Mouse (Mus musculus) NIH3T3 (cell line): ENCODE results near the gene Pofut2.

Experiments
- DNase-seq: peaks from one replicate; pipeline ENCODE4 v3.0.0-alpha.2; 2012; ENCODE audit warnings: low read depth

Pofut2 gene

DNA sequence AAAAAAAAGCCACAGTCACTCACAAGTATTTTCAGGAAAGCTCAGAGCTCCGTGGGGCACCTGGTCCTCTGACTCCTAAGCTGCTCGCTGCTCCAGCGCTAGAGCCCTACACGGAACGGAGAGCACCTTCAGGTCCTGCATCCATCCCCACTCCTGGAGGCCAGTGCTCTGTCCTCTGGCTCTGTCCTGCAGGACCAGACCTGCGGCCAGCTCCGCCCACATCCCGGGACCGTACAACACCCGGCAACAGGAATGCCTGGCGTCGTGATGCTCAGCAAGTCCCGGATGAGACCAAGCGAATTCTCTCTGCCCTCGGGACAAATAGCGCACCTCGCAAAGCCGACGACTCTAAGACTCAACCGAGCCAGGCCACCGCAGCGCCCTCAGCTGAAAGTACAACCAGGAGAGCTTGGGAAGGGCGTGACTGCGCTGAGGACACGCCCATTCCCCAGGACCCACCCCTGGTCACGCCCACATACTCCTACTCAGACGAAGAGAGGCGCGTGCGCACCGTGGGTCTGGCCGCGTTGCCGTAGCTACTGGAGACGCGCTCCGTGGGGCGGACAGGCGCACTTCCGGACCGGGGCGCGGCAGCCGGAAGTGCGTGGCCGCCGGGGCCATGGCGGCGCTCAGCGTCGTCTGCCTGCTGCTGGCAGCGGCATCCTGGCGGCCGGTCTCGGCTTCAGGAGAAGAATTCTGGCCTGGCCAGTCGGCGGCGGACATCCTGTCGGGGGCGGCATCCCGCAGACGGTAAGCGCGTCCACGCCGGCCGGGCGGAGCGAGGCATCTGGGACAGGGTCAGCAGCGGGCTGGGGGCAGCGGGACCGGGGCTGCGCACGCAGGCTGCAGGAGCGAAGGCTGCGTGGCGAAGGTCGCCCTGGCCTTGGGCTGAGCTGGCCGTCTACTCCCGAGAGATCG lies at the start of gene Pofut2:
TSS of gene Pofut2 (plus strand) at position 515 of the 918 bp plus-strand sequence.
- DNase-seq = peak; percentile 100

DNA sequence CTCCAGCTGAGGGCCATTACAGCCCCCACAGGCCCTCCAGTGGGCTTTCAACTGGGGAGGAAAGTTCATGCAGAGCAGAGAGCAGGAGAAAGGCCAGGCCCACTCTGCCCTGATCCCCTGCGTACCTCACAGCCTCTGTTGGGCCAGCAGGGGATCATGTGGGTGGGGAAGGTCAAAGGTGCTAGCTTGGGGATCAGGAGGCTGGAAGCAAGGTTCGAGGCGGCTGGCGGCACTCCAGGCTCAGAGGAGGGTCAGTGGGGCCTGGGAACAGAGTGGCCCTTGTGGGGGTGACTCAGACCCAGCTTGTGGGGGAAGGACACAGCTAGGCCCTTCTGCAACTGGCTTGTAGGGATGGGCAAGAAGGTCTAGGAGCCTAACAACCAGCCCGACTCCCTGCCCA lies 49.8 kb upstream of the Pofut2 start:
- DNase-seq = peak; percentile 35

DNA sequence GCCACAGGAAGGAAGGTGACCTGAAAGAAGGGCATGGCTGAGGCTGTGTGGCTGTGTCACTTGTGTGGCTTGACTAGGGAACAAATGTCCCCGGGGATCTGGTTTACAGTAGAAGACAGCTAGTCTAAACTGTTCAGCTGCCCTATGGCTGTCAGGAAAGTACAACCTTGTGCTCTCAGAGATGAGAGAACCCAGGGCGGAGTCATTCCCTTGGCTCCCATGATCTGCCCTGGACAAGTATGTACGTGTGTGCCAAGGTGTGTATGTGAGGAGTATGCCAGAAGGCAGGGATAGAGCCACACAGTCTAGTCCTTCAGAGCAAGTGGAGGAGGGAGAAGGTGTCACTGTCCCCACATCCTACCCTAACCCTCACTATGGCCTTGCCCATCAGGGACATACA lies 48.4 kb upstream of the Pofut2 start:
- peak; percentile 55 for DNase-seq

DNA sequence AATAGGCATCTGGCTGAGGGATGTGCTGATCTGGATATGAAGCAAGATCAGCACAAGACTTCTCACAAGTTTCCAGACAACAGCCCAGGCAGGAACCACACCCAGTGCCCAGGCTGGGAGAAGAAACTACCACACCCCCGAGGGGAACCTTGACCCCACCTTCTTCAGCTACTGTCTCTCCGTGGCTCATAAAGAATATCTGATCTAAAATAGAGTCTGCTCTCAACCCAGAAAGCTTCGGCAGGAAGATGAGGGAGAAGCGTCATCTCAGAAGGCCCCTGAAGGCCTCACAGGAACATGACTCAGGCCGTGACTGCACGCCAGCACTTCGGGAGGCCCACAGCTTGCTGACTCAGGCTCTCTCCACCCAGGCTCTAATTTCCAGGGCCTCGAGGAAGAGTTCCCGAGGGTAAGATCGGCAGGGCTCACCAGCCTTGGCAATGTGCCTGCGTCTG lies 47.9 kb upstream of the Pofut2 start:
- DNase-seq = peak; percentile 99

DNA sequence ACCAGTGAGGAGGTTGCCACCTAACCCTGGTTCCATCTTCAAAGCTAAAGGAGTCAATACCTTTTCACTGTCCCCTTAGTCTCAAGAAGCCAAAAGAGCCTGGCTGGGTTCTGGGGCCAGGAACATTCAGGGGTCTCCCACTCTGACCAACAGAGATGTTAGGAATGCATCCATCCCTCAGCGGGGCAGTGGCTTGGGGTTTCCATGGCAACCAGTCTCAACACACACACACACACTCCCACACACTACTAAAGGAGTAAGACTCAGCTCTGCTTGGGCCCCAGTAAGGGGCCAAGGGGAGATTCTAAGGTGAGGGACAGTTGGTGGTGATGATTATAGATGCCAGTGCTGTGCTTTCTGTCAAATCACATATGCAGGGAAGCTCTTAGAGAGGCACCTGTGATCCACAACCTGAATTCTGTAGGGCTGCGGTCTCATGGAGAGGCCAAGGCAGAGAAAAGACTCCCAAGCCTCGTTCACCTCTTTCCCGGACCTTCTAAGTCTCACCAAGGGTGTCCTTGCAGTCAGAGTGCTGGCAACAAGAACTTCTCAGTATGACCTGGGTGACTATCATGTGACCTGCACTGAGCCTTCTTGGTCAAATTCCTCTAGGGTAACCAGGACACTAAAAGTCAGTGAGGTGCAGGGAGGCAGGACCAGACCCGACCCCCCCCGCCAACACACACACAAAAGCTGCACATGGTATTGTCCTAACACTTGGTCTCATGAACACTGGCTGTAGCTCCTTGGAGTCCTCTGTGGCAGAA lies 46.5 kb upstream of the Pofut2 start:
- peak; percentile 48 for DNase-seq

DNA sequence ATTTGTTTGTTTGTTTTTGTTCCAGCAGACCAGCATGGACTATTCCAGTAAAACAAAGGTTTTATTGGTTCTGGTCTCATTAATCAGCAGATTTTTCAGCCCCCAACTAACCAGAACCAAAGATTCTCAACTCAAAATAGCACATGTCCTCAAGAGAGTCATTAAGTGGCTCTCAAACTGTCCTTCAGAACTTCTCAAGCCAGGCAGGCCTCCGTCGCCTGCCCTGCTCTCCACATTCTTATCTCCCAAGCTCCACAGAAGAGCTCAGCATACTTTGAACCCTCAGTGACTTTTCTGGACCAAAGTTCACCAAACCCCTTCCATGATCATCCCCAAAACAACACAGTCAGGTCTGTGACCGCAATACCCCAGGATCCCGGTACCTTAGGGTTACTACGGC lies 45.5 kb upstream of the Pofut2 start:
- no peak for DNase-seq

DNA sequence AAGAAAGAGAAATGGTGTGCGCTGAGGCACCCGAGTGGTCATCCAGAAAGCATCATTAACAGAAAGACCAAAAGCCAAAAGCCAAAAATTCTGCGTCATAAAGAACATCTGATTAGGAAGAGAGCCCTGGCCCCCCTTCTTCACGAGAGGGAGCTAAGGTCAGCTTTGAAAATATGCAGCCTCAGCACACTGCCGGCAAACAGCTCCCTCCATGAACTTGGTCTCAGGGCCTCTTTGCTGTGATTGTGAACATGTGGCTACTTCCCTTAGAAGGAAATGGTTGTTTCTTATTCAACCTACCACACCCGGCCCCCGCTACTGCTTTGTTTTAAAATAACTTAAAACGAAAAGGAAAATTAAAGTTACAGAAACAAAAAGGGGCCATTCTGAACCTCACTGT lies 44.4 kb upstream of the Pofut2 start:
- DNase-seq = peak; percentile 34

DNA sequence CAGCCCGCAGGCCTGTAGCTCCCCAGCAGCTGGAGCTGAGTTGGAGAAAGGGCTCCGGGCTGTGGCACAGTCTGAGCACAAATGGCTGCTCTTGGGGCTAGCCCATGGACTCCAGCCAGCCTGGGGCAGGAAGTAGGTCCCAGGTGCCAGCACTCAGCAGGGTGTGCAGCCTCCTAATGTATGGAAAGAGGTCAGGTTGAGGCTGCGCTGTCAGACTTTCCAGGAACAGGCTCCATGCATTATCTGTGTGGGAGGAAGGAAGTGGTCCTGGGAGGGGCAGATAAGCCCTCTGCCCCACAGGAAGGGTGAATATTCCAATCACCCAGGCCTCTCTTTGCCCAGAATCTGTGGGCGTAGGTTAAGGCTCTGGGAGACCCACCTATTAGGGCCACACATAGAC lies 43.4 kb upstream of the Pofut2 start:
- DNase-seq = peak; percentile 45

DNA sequence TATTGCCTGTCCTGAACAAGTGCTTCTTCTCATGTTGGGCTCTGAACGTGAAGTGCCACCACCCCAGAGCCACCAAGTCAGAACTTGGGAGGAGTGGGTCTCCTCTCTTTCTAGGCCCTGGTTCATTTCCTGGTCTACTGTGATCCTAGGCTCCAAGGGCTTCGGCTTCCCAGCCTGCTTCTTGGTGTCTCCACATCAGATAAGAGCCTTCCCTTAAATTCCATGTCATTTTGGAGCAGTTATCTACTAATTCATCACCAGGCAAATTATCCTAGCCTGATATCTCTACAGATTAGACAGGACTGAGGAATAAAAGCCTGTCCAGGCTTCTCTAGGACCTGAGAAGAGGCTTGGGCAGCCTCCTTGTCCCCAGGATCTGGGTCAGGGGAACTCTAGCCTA lies 42.7 kb upstream of the Pofut2 start:
- no peak for DNase-seq

DNA sequence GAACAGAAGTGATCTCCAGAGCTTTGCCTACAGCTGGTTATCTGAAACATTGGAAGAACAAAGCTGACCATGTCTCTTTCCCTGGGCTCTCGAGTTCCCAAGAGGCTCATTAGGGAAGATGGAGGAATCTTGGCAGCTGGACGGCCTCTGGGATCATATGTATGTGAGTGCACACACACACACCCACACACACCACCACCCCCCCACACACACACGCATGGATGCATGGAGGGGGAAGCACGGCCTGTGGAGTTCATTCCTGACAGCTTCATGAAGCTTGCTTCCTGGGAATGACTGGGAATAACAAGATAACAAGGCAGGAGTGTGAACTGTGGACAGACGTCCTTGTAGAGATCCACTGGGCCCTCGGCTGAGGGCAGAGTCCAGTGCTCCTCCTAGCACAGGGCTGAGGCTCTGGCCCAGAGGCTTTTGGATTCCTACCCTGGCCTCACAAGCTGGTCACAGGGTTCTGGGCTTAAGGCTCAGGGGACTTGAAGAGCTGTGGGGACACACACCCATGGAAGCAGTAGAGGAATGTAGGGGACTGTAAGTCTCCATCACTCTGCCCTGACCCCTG lies 41.8 kb upstream of the Pofut2 start:
- peak; percentile 36 for DNase-seq

DNA sequence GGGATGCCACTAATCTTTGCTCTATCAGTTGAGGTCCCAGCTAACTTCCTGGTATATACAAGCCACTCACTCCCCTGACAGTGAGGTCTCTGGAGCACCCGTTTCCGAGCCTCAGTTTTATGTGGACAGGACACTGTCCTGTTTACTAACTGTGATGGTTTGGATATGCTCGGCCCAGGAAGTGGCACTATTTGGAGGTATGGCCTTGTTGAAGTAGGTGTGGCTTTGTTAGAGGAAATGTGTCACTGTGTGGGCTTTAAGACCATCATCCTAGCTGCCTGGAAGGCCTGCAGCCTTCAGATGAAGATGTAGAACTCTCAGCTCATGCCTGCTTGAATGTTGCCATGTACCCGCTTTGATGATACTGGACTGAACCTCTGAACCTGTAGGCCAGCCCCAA lies 41.0 kb upstream of the Pofut2 start:
- no peak for DNase-seq

DNA sequence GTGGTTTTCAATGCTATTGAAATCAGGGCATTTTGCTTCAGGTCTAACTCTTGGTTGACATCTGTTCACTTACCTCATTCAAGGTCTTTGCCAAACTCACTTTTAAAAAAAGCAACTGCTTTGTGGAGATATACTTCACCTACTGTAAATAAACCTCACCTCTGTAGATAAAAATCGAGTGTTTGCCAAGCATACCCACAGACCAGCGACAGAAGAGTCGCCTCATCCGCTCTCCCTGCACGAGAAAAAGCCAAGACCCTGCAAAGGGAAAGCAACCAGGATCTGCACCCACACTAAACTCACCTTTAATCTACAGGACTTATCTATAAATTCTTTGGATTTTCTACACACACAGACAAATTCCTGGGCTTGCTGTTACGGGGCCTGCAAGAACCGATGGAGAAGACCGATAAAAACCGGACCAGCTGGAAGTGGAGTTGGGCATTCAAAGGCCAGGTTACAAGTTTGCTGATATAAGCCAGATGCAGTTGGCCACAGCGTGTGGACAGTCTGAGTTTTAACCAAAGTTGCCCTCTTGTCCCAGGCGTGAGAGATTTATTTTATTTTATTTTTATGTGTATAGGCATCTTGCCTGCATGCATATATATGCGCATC lies 39.5 kb upstream of the Pofut2 start:
- no peak for DNase-seq

DNA sequence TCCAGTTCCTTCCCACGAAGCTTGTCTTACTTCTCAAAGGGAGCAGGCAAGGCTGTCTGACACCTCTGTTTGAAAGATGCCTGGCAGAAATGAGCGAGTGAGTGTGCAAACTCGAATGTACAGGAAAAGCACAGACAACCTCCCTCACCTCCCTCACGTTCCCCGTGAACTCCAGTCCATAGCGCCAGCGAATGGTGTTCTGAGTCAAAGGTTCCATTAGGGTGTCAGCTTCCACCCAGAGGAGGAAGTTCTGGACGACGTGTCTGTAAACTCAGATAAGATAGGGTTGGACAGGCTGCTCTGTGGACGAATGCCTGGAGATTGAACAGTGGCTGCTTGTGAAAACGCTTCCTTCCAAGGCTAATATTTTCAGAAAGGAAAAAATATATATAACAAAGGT lies 37.9 kb upstream of the Pofut2 start:
- DNase-seq = no peak

DNA sequence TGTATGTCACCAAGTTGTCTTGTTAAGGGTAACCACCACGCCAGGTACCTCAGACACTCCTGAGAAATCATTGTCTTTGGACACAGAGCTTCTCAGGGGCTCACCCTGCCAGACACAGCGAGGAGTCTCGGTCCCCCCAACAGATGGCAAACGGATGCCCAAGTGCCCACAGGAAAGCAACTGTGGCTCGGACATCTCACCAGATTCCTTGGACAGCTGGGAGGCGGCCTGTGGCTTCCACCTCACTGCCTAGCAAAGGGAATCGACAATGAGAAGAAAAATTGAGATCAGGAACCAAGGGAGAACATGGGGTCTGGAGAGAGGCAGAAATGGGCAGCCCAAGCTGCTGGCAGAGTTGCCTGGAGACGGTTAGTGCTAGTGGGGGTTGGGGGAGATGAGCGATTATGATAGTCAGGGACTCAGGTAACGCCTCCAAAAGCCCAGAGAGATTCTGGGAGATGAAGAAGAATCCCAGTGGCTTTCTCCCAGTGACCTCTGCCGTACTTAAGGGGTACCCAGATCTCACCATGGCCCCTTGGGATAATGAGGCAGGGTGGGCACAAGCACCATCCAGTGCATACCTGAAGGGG lies 36.0 kb upstream of the Pofut2 start:
- DNase-seq = no peak

DNA sequence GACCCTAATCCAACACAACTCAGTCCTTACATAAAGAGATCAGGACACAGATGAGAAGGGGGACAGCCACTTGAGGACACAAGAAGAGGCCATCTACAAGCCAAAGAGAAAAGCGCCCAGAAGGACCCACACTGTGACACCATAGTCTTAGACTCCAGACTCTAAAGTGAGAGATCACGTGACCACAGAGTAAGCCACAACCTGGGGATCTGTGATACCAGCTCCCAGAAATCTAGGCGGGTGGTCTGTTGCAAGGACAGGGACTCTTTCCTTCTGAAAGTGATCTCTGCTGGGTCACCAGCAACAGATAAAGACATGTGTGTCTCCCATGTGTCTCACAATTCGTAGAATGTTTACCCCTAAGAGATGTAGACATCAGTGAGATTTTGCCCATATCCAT lies 34.6 kb upstream of the Pofut2 start:
- no peak for DNase-seq

DNA sequence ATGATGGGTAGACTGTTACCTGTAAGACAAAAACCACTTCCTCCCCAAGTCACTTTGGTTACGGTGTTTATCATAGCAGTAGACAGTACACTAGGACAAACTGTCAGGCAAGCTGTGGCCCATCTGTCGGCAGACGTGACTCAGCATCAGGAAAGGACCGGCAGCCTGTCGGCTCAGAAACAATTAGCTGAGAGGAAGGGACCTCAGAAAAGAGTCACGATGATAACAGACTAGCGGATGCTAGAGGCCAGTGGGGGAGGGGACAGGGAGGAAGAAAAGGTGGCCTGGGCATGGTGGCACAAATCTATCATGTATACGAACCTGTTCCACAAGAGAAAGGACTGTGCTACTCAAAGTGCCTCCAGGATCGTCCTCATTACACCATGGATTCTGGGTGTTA lies 33.6 kb upstream of the Pofut2 start:
- DNase-seq = no peak

DNA sequence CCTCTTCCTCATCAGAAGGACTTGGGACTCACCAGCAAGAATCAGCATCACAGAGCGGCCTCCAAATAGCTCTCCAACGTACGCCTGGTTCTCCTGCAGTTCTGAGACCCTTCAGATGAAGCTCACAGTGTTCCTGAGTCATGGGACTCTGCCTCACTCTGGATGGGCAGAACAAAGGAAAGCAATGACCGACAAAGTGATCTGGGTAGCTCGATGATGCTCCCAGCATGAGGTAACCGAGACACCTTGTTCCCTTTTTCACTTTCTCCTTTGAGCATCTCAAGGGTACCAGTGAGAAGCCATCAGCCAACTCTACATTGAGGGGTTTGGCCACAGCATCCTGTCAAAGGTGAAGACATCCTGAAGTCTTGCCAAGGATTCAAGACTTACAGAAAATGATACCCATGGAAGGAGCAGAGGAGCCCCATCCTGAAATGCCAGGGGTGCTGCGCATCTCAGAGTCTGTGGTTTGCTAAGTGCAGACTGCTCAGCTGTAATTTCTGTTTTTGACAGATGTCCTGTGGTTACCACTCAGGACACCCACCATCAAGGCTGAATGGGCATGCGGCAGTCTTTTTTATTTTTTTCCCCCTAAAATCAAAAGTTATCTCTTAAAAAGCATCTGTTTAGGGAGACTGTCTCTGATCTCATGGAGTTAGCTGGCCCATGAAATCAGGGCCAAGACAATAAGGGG lies 32.9 kb upstream of the Pofut2 start:
- DNase-seq = no peak

DNA sequence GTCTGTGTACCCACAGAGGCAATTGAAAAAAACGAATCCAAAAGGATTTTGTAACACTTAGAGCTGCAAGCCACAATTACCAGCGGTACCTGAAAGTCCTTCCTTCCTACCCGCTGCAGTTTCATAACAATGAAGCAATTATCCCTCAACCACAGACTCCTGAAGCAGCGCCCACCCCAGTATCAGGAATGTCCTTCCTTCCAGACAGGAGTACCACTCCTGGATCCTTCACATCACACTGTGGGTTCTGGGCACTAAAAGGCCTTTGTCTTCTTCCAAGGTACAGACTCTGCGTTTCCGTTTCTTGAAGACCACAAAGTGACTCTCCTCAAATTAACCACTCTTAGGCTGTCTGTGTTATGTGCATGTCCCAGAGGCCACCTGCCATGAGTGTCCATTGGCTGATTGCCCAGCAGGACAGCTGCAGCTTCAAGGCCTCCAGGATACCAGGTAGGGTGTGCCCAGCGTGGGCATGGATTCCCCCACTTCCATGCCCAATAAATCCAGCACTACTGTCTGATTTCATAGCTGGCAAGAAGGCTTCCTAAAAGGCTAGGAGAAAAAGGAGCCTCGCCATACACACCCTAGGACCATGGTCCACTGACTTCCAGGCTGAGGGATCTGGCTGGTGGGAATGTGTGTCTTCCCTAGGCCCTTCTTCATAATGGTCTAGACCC lies 32.2 kb upstream of the Pofut2 start:
- no peak for DNase-seq

DNA sequence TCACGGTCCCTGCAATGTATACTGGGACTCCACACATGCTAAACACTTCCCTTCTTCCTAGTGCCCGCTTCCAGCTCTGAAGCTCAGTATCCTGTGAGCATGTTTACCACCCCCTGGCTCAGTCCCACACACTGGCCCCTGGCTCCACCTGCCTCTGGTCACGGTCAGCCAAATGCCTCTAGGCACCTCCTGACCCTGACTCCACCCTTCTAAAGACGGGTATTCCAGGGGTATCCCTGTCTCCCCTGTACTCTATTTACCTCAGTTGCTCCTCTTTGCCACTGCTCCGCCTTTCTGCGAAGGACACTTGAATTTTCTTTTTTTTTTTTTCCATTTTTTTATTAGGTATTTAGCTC lies 31.7 kb upstream of the Pofut2 start:
- no peak for DNase-seq

DNA sequence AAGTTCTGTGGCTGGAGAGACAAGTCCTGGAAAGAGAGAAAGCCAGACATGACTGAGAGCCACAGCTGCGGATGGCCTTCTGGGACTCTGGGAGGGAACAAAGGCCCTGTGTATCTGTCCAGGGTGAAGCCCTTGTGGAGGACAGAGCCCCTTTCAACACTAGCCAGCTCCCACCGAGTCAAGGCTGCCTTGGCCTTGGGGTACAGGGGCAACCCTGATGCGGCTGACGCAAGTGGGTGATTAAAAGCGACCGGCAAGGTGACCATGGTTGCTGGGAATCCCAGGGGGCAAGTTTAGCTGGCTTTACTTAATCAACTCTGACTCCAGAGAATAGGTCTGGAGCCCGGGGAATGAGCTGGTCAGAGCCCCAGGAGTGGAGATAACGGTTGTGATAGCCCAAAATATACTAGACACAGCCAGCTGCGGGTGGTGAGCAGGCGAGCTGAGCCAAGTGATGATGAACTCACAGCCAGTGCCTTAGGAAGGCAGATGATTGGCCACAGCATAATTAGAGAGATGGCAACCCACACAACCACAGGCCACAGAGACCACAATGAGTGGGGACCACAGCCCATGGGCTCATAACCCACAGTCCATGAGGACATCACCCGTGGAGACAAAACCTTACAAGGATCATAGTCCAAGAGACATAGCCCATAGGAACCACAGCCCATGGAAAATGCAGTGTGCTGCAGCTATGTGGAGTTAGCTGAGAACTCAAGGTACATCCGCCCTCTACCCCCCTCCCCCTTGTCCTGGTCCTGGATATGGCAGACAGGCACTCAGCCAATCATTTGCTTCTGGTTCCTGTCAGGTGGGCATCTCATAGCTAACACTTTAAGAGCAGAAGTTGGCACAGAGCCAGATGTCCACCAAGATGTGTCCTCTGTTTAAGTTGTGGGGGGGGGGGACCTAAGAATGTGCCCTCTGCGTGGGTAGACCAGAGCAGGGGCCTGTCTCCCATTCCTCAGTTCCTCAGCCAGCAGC lies 29.1 kb upstream of the Pofut2 start:
- DNase-seq = peak; percentile 42
